Comparison of ENCODE assay signal across 22 mouse cellular contexts in genomic region chr2:19049341-19049740, GRCm38 (mm10). TPM values are rescaled to one million over a fixed set of nuclear protein-coding genes. Genes with fewer than 3 reads are reported as not detected.
DNase-seq lines count a peak whose midpoint lies in the region; ATAC-seq and TF ChIP-seq lines count a peak whose summit lies in the region.
"Had no signal": no experiment of that assay in that cellular context is flagged by ENCODE, and none has a peak within 500 bp of the region (broad histone marks: within the 10 kb centered on the region; RNA-seq: fewer than 3 reads in every experiment).

No protein-coding gene starts in this region.

- no peak overlapping the region for H3K4me3 ChIP-seq in stomach, embryonic 14.5 days (ENCODE audit: low read depth, low read length)
- no peak overlapping the region for H3K4me3 ChIP-seq in stomach, postnatal 0 days (ENCODE audit: low read depth, low read length)
- H3K4me3 ChIP-seq in MEL (ENCODE audit: control insufficient read depth in 1 of 2, insufficient read depth in 1 of 2, low read depth in 2 of 2, low read length in 2 of 2): peak overlapping the region in 1 of 2 experiments; percentile 77; a peak in 2 of 4 replicates
- no peak overlapping the region for H3K4me3 ChIP-seq in midbrain, embryonic 13.5 days (replicated peaks)
- H3K4me3 ChIP-seq: erythroblast, embryonic 14.5 days; forebrain, embryonic 15.5 days; heart, embryonic 10.5 days; hindbrain, embryonic 12.5 days had no signal

- no peak for ATAC-seq in stomach, embryonic 14.5 days (ENCODE audit: insufficient number of reproducible peaks, insufficient read depth, low FRiP score, low read depth)
- no peak for ATAC-seq in stomach, postnatal 0 days (ENCODE audit: low FRiP score, low TSS enrichment)
- peak; percentile 27 for ATAC-seq in monocyte, adult 5-6 weeks (replicated peaks; ENCODE audit: insufficient number of reproducible peaks, low FRiP score, low TSS enrichment, poor library complexity, severe bottlenecking)
- ATAC-seq in midbrain, embryonic 13.5 days: no peak
- ATAC-seq: forebrain, embryonic 15.5 days; hindbrain, embryonic 16.5 days had no signal

- H3K4me2 ChIP-seq in stomach, embryonic 14.5 days (replicated peaks; ENCODE audit: low read depth, low read length): no peak overlapping the region
- H3K4me2 ChIP-seq in stomach, postnatal 0 days (replicated peaks; ENCODE audit: low read depth): no peak overlapping the region
- no peak overlapping the region for H3K4me2 ChIP-seq in midbrain, embryonic 13.5 days (replicated peaks)
- H3K4me2 ChIP-seq: forebrain, embryonic 15.5 days; hindbrain, embryonic 12.5 days had no signal

- TF ChIP-seq CTCF in stomach, postnatal 0 days (IDR thresholded peaks at IDR 0.05; ENCODE audit: low read depth): no peak
- TF ChIP-seq CTCF in MEL (IDR thresholded peaks at IDR 0.05 in 2 of 3, conservative IDR thresholded peaks at IDR 0.05 in 1 of 3; ENCODE audit: control insufficient read depth in 1 of 3, insufficient read depth in 1 of 3, low read depth in 2 of 3, low read length in 3 of 3, poor library complexity in 1 of 3, severe bottlenecking in 1 of 3): no peak

- no peaks in the 10 kb centered on the region for H3K36me3 ChIP-seq in stomach, embryonic 14.5 days (ENCODE audit: control insufficient read depth, insufficient read depth, low read length)
- no peaks in the 10 kb centered on the region for H3K36me3 ChIP-seq in stomach, postnatal 0 days (ENCODE audit: control insufficient read depth, insufficient read depth, low read length)
- H3K36me3 ChIP-seq in MEL (ENCODE audit: control insufficient read depth in 1 of 2, insufficient read depth in 2 of 2, low read length in 2 of 2): peaks cover 0 to 7% of the 10 kb centered on the region in 2 experiments; a peak in 1 of 4 replicates
- no peaks in the 10 kb centered on the region for H3K36me3 ChIP-seq in midbrain, embryonic 13.5 days
- H3K36me3 ChIP-seq: embryonic facial prominence, embryonic 15.5 days; forebrain, embryonic 15.5 days; heart, embryonic 10.5 days; hindbrain, embryonic 12.5 days had no signal

- no peak for TF ChIP-seq EP300 in stomach, postnatal 0 days (optimal IDR thresholded peaks at IDR 0.05)
- no peak for TF ChIP-seq EP300 in MEL (IDR thresholded peaks at IDR 0.05; ENCODE audit: low read depth in 1 of 2, low read length in 2 of 2)

- no peak for TF ChIP-seq RAD21 in MEL (IDR thresholded peaks at IDR 0.05; ENCODE audit: low read depth, low read length)

- H3K4me1 ChIP-seq in stomach, embryonic 14.5 days (ENCODE audit: control insufficient read depth, insufficient read depth, low read length): 0 out of 2 replicates have a peak, but pooled peaks cover 3% of the 10 kb centered on the region
- no peaks in the 10 kb centered on the region for H3K4me1 ChIP-seq in stomach, postnatal 0 days (replicated peaks; ENCODE audit: control insufficient read depth, insufficient read depth)
- H3K4me1 ChIP-seq in MEL (ENCODE audit: control insufficient read depth in 1 of 2, insufficient read depth in 2 of 2, low read length in 2 of 2): peaks cover 11% of the 10 kb centered on the region in 2 experiments
- no peaks in the 10 kb centered on the region for H3K4me1 ChIP-seq in midbrain, embryonic 13.5 days (replicated peaks)
- H3K4me1 ChIP-seq: embryonic facial prominence, embryonic 15.5 days; forebrain, embryonic 15.5 days; heart, embryonic 10.5 days; hindbrain, embryonic 12.5 days had no signal

- H3K79me2 ChIP-seq in MEL (ENCODE audit: control insufficient read depth, insufficient read depth, low read length, poor library complexity): no peaks in the 10 kb centered on the region

- peak overlapping the region; percentile 48; the same call in 1 of the 2 replicates for H3K27ac ChIP-seq in stomach, embryonic 14.5 days (ENCODE audit: low read length)
- H3K27ac ChIP-seq in stomach, postnatal 0 days (replicated peaks): no peak overlapping the region
- peak overlapping the region; percentile 66; the same call in 1 of the 2 replicates for H3K27ac ChIP-seq in MEL (ENCODE audit: control insufficient read depth, low read depth, low read length)
- H3K27ac ChIP-seq in midbrain, embryonic 13.5 days: no peak overlapping the region
- H3K27ac ChIP-seq: embryonic facial prominence, embryonic 15.5 days; forebrain, embryonic 15.5 days; heart, embryonic 10.5 days; hindbrain, embryonic 12.5 days had no signal

- TF ChIP-seq POLR2A in MEL (IDR thresholded peaks at IDR 0.05; ENCODE audit: control insufficient read depth in 1 of 2, insufficient read depth in 1 of 2, low read depth in 1 of 2, low read length in 2 of 2, poor library complexity in 1 of 2): no peak

- no peak for DNase-seq in stomach, postnatal 0 days (ENCODE audit: low spot score)
- peak; percentile 44 for DNase-seq in MEL (ENCODE audit: low read depth, low spot score)
- DNase-seq in urinary bladder, adult 18-20 months (ENCODE audit: low spot score in 2 of 2): no peak
- no peak for DNase-seq in gastrocnemius, postnatal 25 days
- DNase-seq: adrenal gland, postnatal 10 days; cerebellum, adult 11 months; cerebellum, adult 8-10 months; cerebellum, postnatal 14 days; heart, postnatal 10 days; heart, postnatal 4 days had no signal

- H3K27me3 ChIP-seq in stomach, embryonic 14.5 days (ENCODE audit: control insufficient read depth, insufficient read depth, low read length): no peaks in the 10 kb centered on the region
- no peaks in the 10 kb centered on the region for H3K27me3 ChIP-seq in stomach, postnatal 0 days (ENCODE audit: control insufficient read depth, insufficient read depth, low read length)
- H3K27me3 ChIP-seq in MEL (ENCODE audit: control insufficient read depth in 1 of 2, insufficient read depth in 2 of 2, low read length in 2 of 2): no peaks in the 10 kb centered on the region
- H3K27me3 ChIP-seq in midbrain, embryonic 13.5 days: no peaks in the 10 kb centered on the region
- H3K27me3 ChIP-seq: embryonic facial prominence, embryonic 15.5 days; forebrain, embryonic 15.5 days; hindbrain, embryonic 12.5 days had no signal

- no peak overlapping the region for H3K9ac ChIP-seq in stomach, embryonic 14.5 days (replicated peaks; ENCODE audit: low read depth, low read length)
- no peak overlapping the region for H3K9ac ChIP-seq in stomach, postnatal 0 days (ENCODE audit: low read length)
- no peak overlapping the region for H3K9ac ChIP-seq in MEL (ENCODE audit: control insufficient read depth, low read depth, low read length, poor library complexity, severe bottlenecking)
- no peak overlapping the region for H3K9ac ChIP-seq in midbrain, embryonic 13.5 days (replicated peaks)
- H3K9ac ChIP-seq: embryonic facial prominence, embryonic 15.5 days; forebrain, embryonic 15.5 days; hindbrain, embryonic 12.5 days had no signal

- 86% methylated on average over 1 of the region's 1 CpGs for whole genome bisulfite sequencing in stomach, embryonic 14.5 days
- 76% methylated on average over 1 of the region's 1 CpGs for WGBS in stomach, postnatal 0 days
- 94% methylated on average over 1 of the region's 1 CpGs for WGBS in midbrain, embryonic 13.5 days

- H3K9me3 ChIP-seq in stomach, embryonic 14.5 days (ENCODE audit: control insufficient read depth, low read depth, low read length): no peaks in the 10 kb centered on the region
- no peaks in the 10 kb centered on the region for H3K9me3 ChIP-seq in stomach, postnatal 0 days (ENCODE audit: control insufficient read depth, low read length)
- H3K9me3 ChIP-seq in MEL (replicated peaks; ENCODE audit: insufficient read depth, low read length): no peaks in the 10 kb centered on the region
- H3K9me3 ChIP-seq in midbrain, embryonic 13.5 days: no peaks in the 10 kb centered on the region
- H3K9me3 ChIP-seq: embryonic facial prominence, embryonic 15.5 days; forebrain, embryonic 15.5 days; heart, embryonic 10.5 days; hindbrain, embryonic 12.5 days had no signal

TF ChIP-seq in MEL, 35 proteins besides CTCF, POLR2A, EP300 and RAD21:
- TF ChIP-seq RCOR1 (IDR thresholded peaks at IDR 0.05; ENCODE audit: low read depth, low read length) (0 out of 2 replicates have a peak, but pooled peaks have one; percentile 31), KAT2A (conservative IDR thresholded peaks at IDR 0.05; ENCODE audit: low read depth, low read length) (no peak), MYC (IDR thresholded peaks at IDR 0.05; ENCODE audit: low read depth, low read length) (no peak), CHD2 (IDR thresholded peaks at IDR 0.05; ENCODE audit: low read length) (peak; percentile 35; the same call in 1 of the 2 replicates)

RNA-seq across cellular contexts. Expression of gene 4930426L09Rik, which starts 51.2 kb away (rescaled TPM):
- polyA plus RNA-seq in stomach, embryonic 14.5 days (2014; fragmentation: Nextera tagmentation; extraction: Ambion mirVana): 0.57 and 0.72 TPM in 2 replicates
- polyA plus RNA-seq in stomach, postnatal 0 days (2015; fragmentation: Nextera tagmentation; extraction: Ambion mirVana): 0.44 and 0.93 TPM in 2 replicates
- total RNA-seq in MEL (2012; rRNA removed): 0.12 and 0.13 TPM in 2 replicates
- under 1 TPM in 1 of 2 experiments, not detected in 1; 0.19 TPM for polyA plus RNA-seq in MEL (2012; ENCODE audit: insufficient read depth in 1 of 2, insufficient read length in 2 of 2, low read depth in 1 of 2, low replicate concordance in 2 of 2, missing spikeins in 1 of 2)
- 1.7 to 2.6 TPM (median 2.0 TPM) in 3 replicates for total RNA-seq in monocyte, adult 5-6 weeks (2017)
- polyA plus RNA-seq in midbrain, embryonic 13.5 days (2015; fragmentation: Nextera tagmentation; extraction: Ambion mirVana): 0.32 and 0.58 TPM in 2 replicates
- under 1 TPM in 1 of 2 experiments, not detected in 1; 0.18 TPM for total RNA-seq in gastrocnemius, postnatal 25 days (2021)
- total RNA-seq: common myeloid progenitor, adult 5-6 weeks; gastrocnemius, adult 8-10 months; heart, adult 18-20 months had no signal
- polyA plus RNA-seq: erythroblast, embryonic 14.5 days had no signal

RNA-seq across cellular contexts. Expression of gene Pip4k2a, which starts 51.4 kb away (rescaled TPM):
- 14.8 and 14.9 TPM in 2 replicates for polyA plus RNA-seq in stomach, embryonic 14.5 days (2014; fragmentation: Nextera tagmentation; extraction: Ambion mirVana)
- 4.5 and 4.8 TPM in 2 replicates for polyA plus RNA-seq in stomach, postnatal 0 days (2015; fragmentation: Nextera tagmentation; extraction: Ambion mirVana)
- 7.9 and 11.7 TPM in 2 replicates for total RNA-seq in MEL (2012; rRNA removed)
- polyA plus RNA-seq in MEL (2012; ENCODE audit: insufficient read depth in 1 of 2, insufficient read length in 2 of 2, low read depth in 1 of 2, low replicate concordance in 2 of 2, missing spikeins in 1 of 2): 10 to 100 TPM in 1 of 2 experiments, not detected in 1; 48.5 TPM
- total RNA-seq in monocyte, adult 5-6 weeks (2017): 117 to 157 TPM (median 133 TPM) in 3 replicates
- polyA plus RNA-seq in midbrain, embryonic 13.5 days (2015; fragmentation: Nextera tagmentation; extraction: Ambion mirVana): 8.0 and 8.3 TPM in 2 replicates
- 1 to 10 TPM; 4.0 TPM for total RNA-seq in gastrocnemius, postnatal 25 days (2021)

Comparison
In these comparisons a context has a peak if more than half of its experiments do, and no peak if none do; other contexts are left out.
1. H3K27ac ChIP-seq: peak in stomach, embryonic 14.5 days (single experiment) and MEL (single experiment); none in stomach, postnatal 0 days (single experiment) and midbrain, embryonic 13.5 days (single experiment).